Comparison of ENCODE assay signal across 8 mouse cellular contexts in the genomic region with DNA sequence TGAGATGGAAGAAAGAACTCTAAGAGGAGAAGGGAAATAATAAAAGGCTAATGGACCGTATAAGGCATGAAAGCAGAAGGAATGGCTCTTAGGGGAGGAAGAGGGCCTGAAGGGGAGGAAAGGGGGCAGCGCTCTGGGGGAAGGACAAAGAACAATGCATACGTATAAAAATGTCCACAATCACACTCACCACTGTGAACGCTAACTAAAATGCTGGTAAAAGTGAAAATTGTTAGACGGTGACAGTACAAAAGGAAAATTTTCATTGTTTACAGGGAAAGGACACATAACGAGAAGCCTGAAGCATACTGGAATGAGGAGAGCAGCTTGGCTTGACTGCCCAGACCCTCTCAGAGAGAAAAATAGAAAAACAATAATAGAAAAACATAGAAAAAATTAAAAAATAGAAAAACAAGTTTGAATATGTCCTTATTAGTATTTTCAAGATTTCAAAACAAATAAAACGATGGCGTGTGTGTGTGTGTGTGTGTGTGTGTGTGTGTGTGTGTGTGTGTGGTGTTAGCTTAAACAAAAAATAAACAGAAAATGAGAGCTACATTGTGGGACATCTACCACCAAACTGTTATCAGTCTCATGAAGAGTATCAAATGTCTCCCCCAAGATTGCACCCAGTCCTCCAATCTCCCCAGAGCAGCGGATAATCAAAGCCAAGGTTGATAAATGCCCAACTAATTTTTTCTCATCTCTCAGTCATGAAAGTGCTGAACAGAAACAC. TPM values are rescaled to one million over a fixed set of nuclear protein-coding genes. Genes with fewer than 3 reads are reported as not detected.
A peak's percentile ranks its signal among the peaks of the same experiment; 100 is the strongest.
DNase-seq lines count a peak whose midpoint lies in the region; ATAC-seq and TF ChIP-seq lines count a peak whose summit lies in the region.

No protein-coding gene starts in this region.

- no peak overlapping the region for H3K27ac ChIP-seq in heart, embryonic 11.5 days (ENCODE audit: low read depth, low read length)
- no peak overlapping the region for H3K27ac ChIP-seq in heart, adult 2 months
- peak overlapping the region; percentile 66 for H3K27ac ChIP-seq in hindbrain, embryonic 14.5 days
- H3K27ac ChIP-seq in midbrain, embryonic 11.5 days (ENCODE audit: low read depth, low read length) = peak overlapping the region; percentile 53; the same call in 1 of the 2 replicates

- no peak for TF ChIP-seq POLR2A in heart, adult 2 months (IDR thresholded peaks at IDR 0.05; ENCODE audit: insufficient read depth, low read depth, low read length)

- no peaks in the 10 kb centered on the region for H3K4me1 ChIP-seq in heart, embryonic 11.5 days (ENCODE audit: control insufficient read depth, insufficient read depth, low read length)
- no peaks in the 10 kb centered on the region for H3K4me1 ChIP-seq in heart, adult 2 months (ENCODE audit: control insufficient read depth, insufficient read depth, low read length)
- peaks cover 8% of the 10 kb centered on the region; the same call in 1 of the 2 replicates for H3K4me1 ChIP-seq in hindbrain, embryonic 14.5 days (replicated peaks; ENCODE audit: control insufficient read depth, insufficient read depth, low read length)
- H3K4me1 ChIP-seq in midbrain, embryonic 11.5 days (ENCODE audit: control insufficient read depth, insufficient read depth, low read length) = peaks cover 13% of the 10 kb centered on the region

- no peaks in the 10 kb centered on the region for H3K79me2 ChIP-seq in heart, adult 2 months (replicated peaks; ENCODE audit: control insufficient read depth, insufficient read depth, low read length)

- ATAC-seq in heart, embryonic 11.5 days (replicated peaks; ENCODE audit: insufficient number of reproducible peaks, low FRiP score, low TSS enrichment) = no peak
- peak; percentile 53; the same call in 1 of the 2 replicates for ATAC-seq in hindbrain, embryonic 14.5 days (ENCODE audit: low FRiP score)
- peak; percentile 49 for ATAC-seq in midbrain, embryonic 11.5 days (ENCODE audit: low FRiP score)
- no peak for ATAC-seq in erythroid progenitor cell, adult 5-6 weeks (replicated peaks; ENCODE audit: low FRiP score, poor library complexity, severe bottlenecking)

- intact Hi-C loops in heart, adult 2 months (cut with DNase I) = no loop called here

- TF ChIP-seq EP300 in heart, adult 2 months (IDR thresholded peaks at IDR 0.05; ENCODE audit: insufficient read depth, low read depth, low read length) = no peak

- H3K4me2 ChIP-seq in heart, embryonic 11.5 days = peak overlapping the region; percentile 38; the same call in 1 of the 2 replicates
- peak overlapping the region; percentile 52 for H3K4me2 ChIP-seq in hindbrain, embryonic 14.5 days (replicated peaks)
- peak overlapping the region; percentile 33 for H3K4me2 ChIP-seq in midbrain, embryonic 11.5 days

- DNase-seq in heart, adult 2 months = no peak
- peak; percentile 9 for DNase-seq in MEL-GATA-1-ER (ENCODE audit: extremely low read depth, low read depth)
- DNase-seq in hindbrain, embryonic 14.5 days (ENCODE audit: low spot score) = no peak
- DNase-seq in midbrain, embryonic 11.5 days (ENCODE audit: low spot score, missing footprints) = no peak
- DNase-seq in embryo, embryonic 9.5 days (ENCODE audit: extremely low spot score) = no peak
- DNase-seq in layer of hippocampus, adult 8-10 months (ENCODE audit: low spot score in 2 of 2) = no peak

- WGBS in heart, embryonic 11.5 days (ENCODE audit: insufficient replicate concordance) = 69% methylated on average over 9 of the region's 9 CpGs
- WGBS in heart, adult 2 months = 65% methylated on average over 9 of the region's 9 CpGs
- WGBS in hindbrain, embryonic 14.5 days = 31% methylated on average over 9 of the region's 9 CpGs
- 51% methylated on average over 9 of the region's 9 CpGs for WGBS in midbrain, embryonic 11.5 days

- H3K4me3 ChIP-seq in heart, embryonic 11.5 days (ENCODE audit: low read depth, low read length) = no peak overlapping the region
- H3K4me3 ChIP-seq in heart, adult 2 months = no peak overlapping the region
- peak overlapping the region; percentile 22 for H3K4me3 ChIP-seq in hindbrain, embryonic 14.5 days (replicated peaks; ENCODE audit: low read length)
- peak overlapping the region; percentile 9; the same call in 1 of the 2 replicates for H3K4me3 ChIP-seq in midbrain, embryonic 11.5 days (ENCODE audit: low read depth, low read length)

- H3K9ac ChIP-seq in heart, embryonic 11.5 days (ENCODE audit: low read depth, low read length) = no peak overlapping the region
- H3K9ac ChIP-seq in heart, adult 2 months (ENCODE audit: low read depth, low read length) = no peak overlapping the region
- peak overlapping the region; percentile 37; the same call in 1 of the 2 replicates for H3K9ac ChIP-seq in hindbrain, embryonic 14.5 days
- H3K9ac ChIP-seq in midbrain, embryonic 11.5 days (ENCODE audit: low read length) = peak overlapping the region; percentile 36

- no peaks in the 10 kb centered on the region for H3K36me3 ChIP-seq in heart, embryonic 11.5 days (ENCODE audit: control insufficient read depth, insufficient read depth, low read length)
- H3K36me3 ChIP-seq in heart, adult 2 months (ENCODE audit: control insufficient read depth, insufficient read depth, low read length) = no peaks in the 10 kb centered on the region
- no peaks in the 10 kb centered on the region for H3K36me3 ChIP-seq in hindbrain, embryonic 14.5 days (replicated peaks; ENCODE audit: control insufficient read depth, insufficient read depth)
- H3K36me3 ChIP-seq in midbrain, embryonic 11.5 days (ENCODE audit: control insufficient read depth, insufficient read depth, low read length) = no peaks in the 10 kb centered on the region

- H3K9me3 ChIP-seq in heart, embryonic 11.5 days (replicated peaks; ENCODE audit: control insufficient read depth, low read length) = no peaks in the 10 kb centered on the region
- no peaks in the 10 kb centered on the region for H3K9me3 ChIP-seq in hindbrain, embryonic 14.5 days (ENCODE audit: control insufficient read depth, low read length)
- no peaks in the 10 kb centered on the region for H3K9me3 ChIP-seq in midbrain, embryonic 11.5 days (ENCODE audit: control insufficient read depth, low read length)

- no peaks in the 10 kb centered on the region for H3K27me3 ChIP-seq in heart, embryonic 11.5 days (ENCODE audit: control insufficient read depth, insufficient read depth, low read length)
- H3K27me3 ChIP-seq in heart, adult 2 months (ENCODE audit: control insufficient read depth, insufficient read depth, low read length) = no peaks in the 10 kb centered on the region
- H3K27me3 ChIP-seq in hindbrain, embryonic 14.5 days (ENCODE audit: control insufficient read depth, insufficient read depth, low read length) = no peaks in the 10 kb centered on the region
- no peaks in the 10 kb centered on the region for H3K27me3 ChIP-seq in midbrain, embryonic 11.5 days (ENCODE audit: control insufficient read depth, insufficient read depth, low read length)

- TF ChIP-seq CTCF in heart, adult 2 months (IDR thresholded peaks at IDR 0.05) = no peak

RNA-seq across cellular contexts. Expression of a gene that starts 39.7 kb away (rescaled TPM):
- polyA plus RNA-seq in heart, embryonic 11.5 days (2014; fragmentation: Nextera tagmentation; extraction: Ambion mirVana) = 1.1 and 1.2 TPM in 2 replicates
- total RNA-seq in heart, adult 2 months (2021) = 1 to 10 TPM; 5.0 to 5.8 TPM
- polyA plus RNA-seq in heart, adult 2 months (2012; rRNA removed) = 7.1 and 8.0 TPM in 2 replicates
- 0.93 and 1.4 TPM in 2 replicates for polyA plus RNA-seq in hindbrain, embryonic 14.5 days (2014; fragmentation: Nextera tagmentation; extraction: Ambion mirVana)
- polyA plus RNA-seq in midbrain, embryonic 11.5 days (2014; fragmentation: Nextera tagmentation; extraction: Ambion mirVana) = 0.98 and 2.0 TPM in 2 replicates
- total RNA-seq in layer of hippocampus, adult 8-10 months (2022) = 10 to 100 TPM in 2 of 4 experiments, 1 to 10 TPM in 2; 2.5 to 20.9 (median 11.8) TPM
- total RNA-seq in erythroid progenitor cell, adult 5-6 weeks (2015; ENCODE audit: low replicate concordance) = 101 and 117 TPM in 2 replicates
- 55.3 and 66.4 TPM in 2 replicates for total RNA-seq in erythroid progenitor cell, adult 5-6 weeks (2017; ENCODE audit: low replicate concordance)

Comparison
In these comparisons a context has a peak if more than half of its experiments do, and no peak if none do; other contexts are left out.
1. ATAC-seq: peak in hindbrain, embryonic 14.5 days (single experiment) and midbrain, embryonic 11.5 days (single experiment); none in heart, embryonic 11.5 days (single experiment) and erythroid progenitor cell, adult 5-6 weeks (single experiment).
2. H3K27ac ChIP-seq: peak in hindbrain, embryonic 14.5 days (single experiment) and midbrain, embryonic 11.5 days (single experiment); none in heart, embryonic 11.5 days (single experiment) and heart, adult 2 months (single experiment).
3. H3K4me3 ChIP-seq: peak in hindbrain, embryonic 14.5 days (single experiment) and midbrain, embryonic 11.5 days (single experiment); none in heart, embryonic 11.5 days (single experiment) and heart, adult 2 months (single experiment).
4. H3K9ac ChIP-seq: peak in hindbrain, embryonic 14.5 days (single experiment) and midbrain, embryonic 11.5 days (single experiment); none in heart, embryonic 11.5 days (single experiment) and heart, adult 2 months (single experiment).
5. Peak in every context shown above with its lines, with median percentiles within 50 percentile points of each other: H3K4me2 ChIP-seq.